Mouse (Mus musculus) liver, embryonic 15.5 days (tissue): ENCODE measurements around the gene Ttc16. TPM values are rescaled to one million over a fixed set of nuclear protein-coding genes. Genes with fewer than 3 reads are reported as not detected.
A peak's percentile ranks its signal among the peaks of the same experiment; 100 is the strongest.

Experiments
- ATAC-seq: fragments of 200-750 bp; cut with Nextera tagmentation; 2 replicates; pipeline ENCODE4 v1.8.0; 2017; ENCODE audit warnings: moderate number of reproducible peaks, mild to moderate bottlenecking, moderate library complexity; ENCODE audit not compliant: insufficient read depth
- H3K27ac ChIP-seq: fragments of 300-500 bp; sonication (generic); replicated peaks from 2 replicates; pipeline ENCODE4 v1.5.1; 2015; ENCODE audit warnings: mild to moderate bottlenecking, inconsistent platforms
- H3K27me3 ChIP-seq: fragments of 300-500 bp; sonication (generic); 2 replicates; pipeline ENCODE4 v1.6.1; 2015; ENCODE audit warnings: mild to moderate bottlenecking, inconsistent platforms
- H3K36me3 ChIP-seq: fragments of 300-500 bp; sonication (generic); replicated peaks from 2 replicates; pipeline ENCODE4 v1.6.1; 2015; ENCODE audit warnings: moderate library complexity, mild to moderate bottlenecking, inconsistent platforms
- H3K4me1 ChIP-seq: fragments of 300-500 bp; sonication (generic); replicated peaks from 2 replicates; pipeline ENCODE4 v1.6.1; 2015; ENCODE audit warnings: inconsistent platforms
- H3K4me2 ChIP-seq: fragments of 300-500 bp; sonication (generic); 2 replicates; pipeline ENCODE4 v1.6.1; 2015; ENCODE audit warnings: moderate library complexity, mild to moderate bottlenecking, inconsistent platforms
- H3K4me3 ChIP-seq: fragments of 300-500 bp; sonication (generic); replicated peaks from 2 replicates; pipeline ENCODE4 v1.5.1; 2015; ENCODE audit warnings: mild to moderate bottlenecking, inconsistent platforms
- H3K9ac ChIP-seq: fragments of 300-500 bp; sonication (generic); 2 replicates; pipeline ENCODE4 v1.6.1; 2015; ENCODE audit warnings: moderate library complexity, mild to moderate bottlenecking, inconsistent platforms
- H3K9me3 ChIP-seq: fragments of 300-500 bp; sonication (generic); replicated peaks from 2 replicates; pipeline ENCODE4 v1.6.1; 2016; ENCODE audit warnings: inconsistent platforms
- WGBS: fragments of 180-500 bp; shearing (Covaris S2); methylation state at CpG from one replicate; pipeline ENCODE4 v1.1.7; 2015; ENCODE audit warnings: mixed read lengths; ENCODE audit not compliant: insufficient replicate concordance; 5-methylcytosine and 5-hydroxymethylcytosine counted together
- polyA plus RNA-seq: library from polyadenylated mRNA; unstranded; fragments of >200 nt; fragmentation: Nextera tagmentation; extraction: Ambion mirVana; gene quantifications from 2 replicates; pipeline ENCODE4 v1.2.1, GENCODE M21; 2015

Gene Ttc16
- polyA plus RNA-seq, 1 experiment from 2014 or later = not detected

GRCm38 (mm10) chr2:32779131-32779530, 3.7 kb upstream of the Ttc16 start:
- Histone ChIP-seq H3K4me2 (no peak overlapping the region), H3K9ac (no peak overlapping the region), H3K27me3 (peaks cover 4% of the 10 kb centered on the region; the same call in 1 of the 2 replicates), H3K36me3 (no peaks in the 10 kb centered on the region), H3K4me3 (no peak overlapping the region), H3K9me3 (no peaks in the 10 kb centered on the region), H3K4me1 (peaks cover 18% of the 10 kb centered on the region), H3K27ac (no peak overlapping the region)
- ATAC-seq = no peak
- 18% methylated on average over 8 of the region's 8 CpGs for WGBS

- H3K4me3 ChIP-seq = no peak overlapping the region
- WGBS = 73% methylated on average over 6 of the region's 6 CpGs
- no peaks in the 10 kb centered on the region for H3K9me3 ChIP-seq
- peaks cover 4% of the 10 kb centered on the region; the same call in 1 of the 2 replicates for H3K27me3 ChIP-seq
- peaks cover 18% of the 10 kb centered on the region for H3K4me1 ChIP-seq
- H3K9ac ChIP-seq = no peak overlapping the region
- no peak for ATAC-seq
- no peak overlapping the region for H3K27ac ChIP-seq
- no peak overlapping the region for H3K4me2 ChIP-seq
- no peaks in the 10 kb centered on the region for H3K36me3 ChIP-seq
Observed at GRCm38 (mm10) chr2:32778081-32778480, 2.6 kb upstream of the Ttc16 start.

- H3K9ac ChIP-seq = 0 out of 2 replicates have a peak overlapping the region, but pooled peaks have one; percentile 48
Observed at GRCm38 (mm10) chr2:32776192-32776591, 759 bp upstream of the Ttc16 start.

GRCm38 (mm10) chr2:32772626-32773279, 2.7 kb downstream of the Ttc16 start:
- no peak for ATAC-seq
- Histone ChIP-seq H3K4me2 (no peak overlapping the region), H3K27me3 (peaks cover 4% of the 10 kb centered on the region; the same call in 1 of the 2 replicates), H3K4me1 (peaks cover 41% of the 10 kb centered on the region), H3K27ac (no peak overlapping the region), H3K9me3 (no peaks in the 10 kb centered on the region), H3K4me3 (no peak overlapping the region), H3K36me3 (no peaks in the 10 kb centered on the region), H3K9ac (no peak overlapping the region)
- 60% methylated on average over 8 of the region's 8 CpGs for WGBS

More at GRCm38 (mm10) chr2:32776192-32776591, 759 bp upstream of the Ttc16 start:
- H3K4me3 ChIP-seq = peak overlapping the region; percentile 73
- peaks cover 27% of the 10 kb centered on the region for H3K4me1 ChIP-seq
- H3K27ac ChIP-seq = no peak overlapping the region
- 33% methylated on average over 22 of the region's 22 CpGs for WGBS
- H3K9me3 ChIP-seq = no peaks in the 10 kb centered on the region
- peaks cover 4% of the 10 kb centered on the region; the same call in 1 of the 2 replicates for H3K27me3 ChIP-seq
- H3K4me2 ChIP-seq = peak overlapping the region; percentile 92
- no peaks in the 10 kb centered on the region for H3K36me3 ChIP-seq
- no peak for ATAC-seq

GRCm38 (mm10) chr2:32771886-32772285, 3.5 kb downstream of the Ttc16 start:
- no peak for ATAC-seq
- H3K4me1 ChIP-seq = peaks cover 42% of the 10 kb centered on the region

GRCm38 (mm10) chr2:32769327-32770085, 5.9 kb downstream of the Ttc16 start:
- no peaks in the 10 kb centered on the region for H3K36me3 ChIP-seq
- no peak for ATAC-seq
- no peak overlapping the region for H3K9ac ChIP-seq
- peaks cover 28% of the 10 kb centered on the region for H3K4me1 ChIP-seq
- peaks cover 1% of the 10 kb centered on the region; the same call in 1 of the 2 replicates for H3K27me3 ChIP-seq
- H3K9me3 ChIP-seq = no peaks in the 10 kb centered on the region
- H3K4me3 ChIP-seq = no peak overlapping the region
- no peak overlapping the region for H3K4me2 ChIP-seq
- WGBS = 73% methylated on average over 5 of the region's 5 CpGs
- no peak overlapping the region for H3K27ac ChIP-seq

More at GRCm38 (mm10) chr2:32771886-32772285, 3.5 kb downstream of the Ttc16 start:
- no peaks in the 10 kb centered on the region for H3K36me3 ChIP-seq
- no peaks in the 10 kb centered on the region for H3K9me3 ChIP-seq
- H3K4me3 ChIP-seq = no peak overlapping the region
- H3K9ac ChIP-seq = no peak overlapping the region
- H3K4me2 ChIP-seq = no peak overlapping the region
- no peak overlapping the region for H3K27ac ChIP-seq
- 25% methylated on average over 12 of the region's 12 CpGs for WGBS
- H3K27me3 ChIP-seq = peaks cover 4% of the 10 kb centered on the region; the same call in 1 of the 2 replicates

GRCm38 (mm10) chr2:32768661-32769285, 6.7 kb downstream of the Ttc16 start:
- Histone ChIP-seq H3K27me3 (no peaks in the 10 kb centered on the region), H3K9me3 (no peaks in the 10 kb centered on the region), H3K4me3 (no peak overlapping the region), H3K4me1 (peaks cover 28% of the 10 kb centered on the region), H3K36me3 (no peaks in the 10 kb centered on the region), H3K4me2 (peak overlapping the region; percentile 30), H3K27ac (no peak overlapping the region; the same call in 1 of the 2 replicates), H3K9ac (no peak overlapping the region)
- ATAC-seq = peak; percentile 65
- 36% methylated on average over 19 of the region's 19 CpGs for WGBS

GRCm38 (mm10) chr2:32767241-32767640, 8.2 kb downstream of the Ttc16 start:
- ATAC-seq = no peak
- Histone ChIP-seq H3K9me3 (no peaks in the 10 kb centered on the region), H3K27ac (no peak overlapping the region), H3K4me1 (peaks cover 28% of the 10 kb centered on the region), H3K4me2 (no peak overlapping the region), H3K9ac (no peak overlapping the region), H3K4me3 (no peak overlapping the region), H3K36me3 (no peaks in the 10 kb centered on the region), H3K27me3 (no peaks in the 10 kb centered on the region)
- WGBS = 63% methylated on average over 12 of the region's 12 CpGs

GRCm38 (mm10) chr2:32763353-32763752, 12.1 kb downstream of the Ttc16 start:
- H3K9me3 ChIP-seq = no peaks in the 10 kb centered on the region
- WGBS = 57% methylated on average over 3 of the region's 3 CpGs
- H3K27me3 ChIP-seq = no peaks in the 10 kb centered on the region
- peaks cover 16% of the 10 kb centered on the region; the same call in 1 of the 2 replicates for H3K4me1 ChIP-seq
- no peak for ATAC-seq
- H3K36me3 ChIP-seq = peaks cover 19% of the 10 kb centered on the region
- H3K4me3 ChIP-seq = no peak overlapping the region
- H3K9ac ChIP-seq = no peak overlapping the region
- no peak overlapping the region for H3K27ac ChIP-seq
- H3K4me2 ChIP-seq = no peak overlapping the region

GRCm38 (mm10) chr2:32761859-32762258, 13.6 kb downstream of the Ttc16 start:
- Histone ChIP-seq H3K27ac (no peak overlapping the region), H3K27me3 (no peaks in the 10 kb centered on the region), H3K4me3 (no peak overlapping the region), H3K36me3 (peaks cover 19% of the 10 kb centered on the region), H3K9ac (no peak overlapping the region), H3K4me2 (no peak overlapping the region), H3K9me3 (no peaks in the 10 kb centered on the region), H3K4me1 (peaks cover 19% of the 10 kb centered on the region)
- 78% methylated on average over 4 of the region's 4 CpGs for whole genome bisulfite sequencing
- no peak for ATAC-seq

GRCm38 (mm10) chr2:32761361-32761760, 14.1 kb downstream of the Ttc16 start:
- H3K4me1 ChIP-seq = peaks cover 18% of the 10 kb centered on the region
- H3K27me3 ChIP-seq = no peaks in the 10 kb centered on the region
- H3K4me2 ChIP-seq = no peak overlapping the region
- no peak overlapping the region for H3K27ac ChIP-seq
- H3K9ac ChIP-seq = no peak overlapping the region
- H3K36me3 ChIP-seq = peaks cover 19% of the 10 kb centered on the region
- 80% methylated on average over 14 of the region's 14 CpGs for WGBS
- no peak overlapping the region for H3K4me3 ChIP-seq
- ATAC-seq = no peak
- H3K9me3 ChIP-seq = no peaks in the 10 kb centered on the region
